Mouse (Mus musculus): ENCODE data around the gene Vav2.
A peak's percentile ranks its signal among the peaks of the same experiment; 100 is the strongest.

Vav2 gene

DNA sequence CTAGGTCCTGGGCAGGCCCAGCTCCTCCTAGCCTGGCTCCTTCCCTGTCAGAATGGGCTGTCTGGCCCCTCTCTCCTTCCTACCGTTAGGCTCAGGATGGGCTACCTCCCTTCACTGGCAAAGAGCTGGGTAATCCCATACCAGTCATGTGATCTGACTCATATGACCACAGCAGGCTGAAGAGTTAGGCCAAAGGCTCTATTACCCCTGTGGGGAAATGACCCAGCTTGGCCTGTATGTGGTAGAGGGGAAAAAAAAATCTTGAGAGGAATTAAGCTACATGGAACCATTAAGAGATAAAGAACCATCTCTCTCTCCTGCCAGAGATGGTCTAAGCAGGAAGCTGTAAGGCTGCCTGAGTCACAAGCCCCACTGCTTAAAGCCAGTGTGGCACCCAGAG is 108.6 kb downstream of the Vav2 start:
- no peak for DNase-seq (ENCODE audit: low spot score)

DNA sequence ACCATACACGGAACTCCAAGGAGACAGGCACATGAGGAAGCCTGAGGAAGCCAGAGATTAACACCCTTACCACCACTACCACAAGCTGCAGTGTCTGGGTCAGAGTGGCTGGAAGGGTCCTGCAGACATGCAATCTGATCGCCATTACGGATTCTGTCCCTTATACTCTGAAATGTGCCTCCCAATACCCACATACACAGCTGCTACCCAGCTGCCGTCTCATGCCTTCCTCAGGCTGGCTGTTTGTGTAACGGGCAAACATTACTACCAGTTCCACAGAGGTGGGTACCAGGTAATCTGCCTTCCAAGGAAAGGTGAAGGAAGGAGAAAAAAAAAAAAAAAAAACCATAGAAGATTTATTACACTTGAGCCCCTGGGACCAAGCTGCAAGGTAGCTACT is 110.7 kb downstream of the Vav2 start:
- no peak for DNase-seq (ENCODE audit: low spot score)

DNA sequence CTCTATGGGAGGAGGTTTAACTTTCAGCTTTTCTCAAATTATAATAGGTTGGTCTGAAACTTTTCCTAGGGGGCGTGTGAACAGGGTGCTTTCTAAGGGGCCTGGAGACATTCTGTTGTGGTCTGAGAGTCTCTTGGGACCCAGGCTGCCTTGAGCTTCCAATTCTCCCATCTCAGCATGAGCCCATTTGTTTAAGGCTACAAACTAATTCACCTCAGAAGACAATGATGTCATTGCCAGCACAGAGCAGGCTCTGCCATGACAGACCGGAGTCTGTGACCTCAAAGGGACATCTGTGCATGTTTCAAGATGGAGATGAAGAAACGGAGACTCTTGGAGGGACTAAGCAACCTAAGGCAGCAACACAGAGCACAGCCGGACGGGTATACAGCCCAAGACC is 112.6 kb downstream of the Vav2 start:
- DNase-seq (ENCODE audit: low spot score) = no peak

DNA sequence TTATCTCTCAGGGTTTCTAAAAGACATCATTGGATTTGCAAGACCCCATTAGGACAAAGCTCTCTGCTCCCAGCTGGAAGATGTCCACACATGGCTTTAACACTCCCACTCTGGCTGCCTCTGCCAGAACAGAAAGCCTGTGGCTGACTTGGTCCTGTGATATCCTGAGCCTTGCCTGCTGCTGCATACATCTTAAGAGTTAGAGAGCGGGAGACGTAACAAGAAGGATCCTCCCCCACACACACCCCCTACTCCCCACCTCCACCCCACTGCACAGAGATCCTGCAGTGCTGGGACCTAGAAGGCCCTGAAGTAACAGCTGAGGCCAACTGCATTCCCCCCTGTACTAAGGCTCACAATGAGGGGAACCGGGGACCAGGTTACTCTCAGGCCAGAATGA is 114.3 kb downstream of the Vav2 start:
- DNase-seq (ENCODE audit: low spot score) = no peak

DNA sequence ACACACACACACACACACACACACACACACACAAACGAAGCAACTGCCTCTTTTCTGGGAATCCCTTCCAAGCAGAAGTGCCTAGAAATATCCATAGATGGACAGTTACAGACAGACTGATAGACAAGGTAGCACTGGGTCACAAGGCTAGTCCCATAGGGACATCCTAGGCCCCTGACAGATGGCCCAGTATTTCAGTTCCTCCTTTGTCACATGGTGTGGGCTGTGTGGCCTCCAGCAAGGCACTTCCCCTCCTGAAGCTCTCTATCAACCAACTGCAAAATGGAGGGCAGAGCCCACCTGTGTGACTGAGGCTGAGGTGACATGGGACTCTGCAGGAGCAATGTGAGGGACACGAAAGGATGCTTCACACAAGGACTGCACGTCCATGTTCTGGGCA is 115.2 kb downstream of the Vav2 start:
- DNase-seq (ENCODE audit: low spot score) = no peak

DNA sequence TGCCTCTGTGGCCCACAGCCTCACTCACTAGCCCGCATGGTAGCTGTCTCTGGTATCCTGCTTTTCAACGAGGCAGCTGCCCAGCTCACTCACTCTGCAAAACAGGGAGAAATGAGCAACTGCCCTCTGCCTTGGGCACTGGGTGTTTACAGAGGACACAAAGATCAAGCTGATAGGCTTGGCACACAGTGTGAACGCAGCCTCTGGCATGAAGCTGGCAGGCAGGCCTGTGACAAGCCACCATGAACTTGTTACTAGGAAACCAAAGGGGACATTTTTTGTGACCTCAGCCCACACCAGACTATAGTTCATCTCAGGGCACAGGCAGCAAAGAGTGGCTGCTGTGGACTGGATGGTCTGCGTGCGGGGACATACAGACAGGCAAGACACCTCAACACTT is 115.9 kb downstream of the Vav2 start:
- DNase-seq (ENCODE audit: low spot score) = no peak

DNA sequence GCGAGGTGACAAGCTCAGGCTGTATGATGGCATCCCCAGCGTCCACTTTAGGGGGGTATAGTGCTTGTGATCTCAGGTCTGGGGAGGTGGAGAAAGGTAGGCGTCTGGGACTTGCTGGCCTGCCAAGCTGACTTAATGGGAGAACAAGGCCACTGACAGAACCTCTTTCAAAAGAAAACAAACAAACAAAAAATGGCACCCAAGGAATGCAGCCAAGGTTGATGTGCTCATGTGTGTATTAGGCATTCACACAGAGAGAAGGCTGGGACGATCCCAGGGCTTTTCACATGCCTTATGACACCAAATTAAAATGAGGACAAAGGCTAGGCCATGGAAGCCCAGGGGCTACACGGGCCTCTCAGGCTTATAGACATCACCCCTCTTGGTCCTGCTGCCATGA is 116.6 kb downstream of the Vav2 start:
- no peak for DNase-seq (ENCODE audit: low spot score)

DNA sequence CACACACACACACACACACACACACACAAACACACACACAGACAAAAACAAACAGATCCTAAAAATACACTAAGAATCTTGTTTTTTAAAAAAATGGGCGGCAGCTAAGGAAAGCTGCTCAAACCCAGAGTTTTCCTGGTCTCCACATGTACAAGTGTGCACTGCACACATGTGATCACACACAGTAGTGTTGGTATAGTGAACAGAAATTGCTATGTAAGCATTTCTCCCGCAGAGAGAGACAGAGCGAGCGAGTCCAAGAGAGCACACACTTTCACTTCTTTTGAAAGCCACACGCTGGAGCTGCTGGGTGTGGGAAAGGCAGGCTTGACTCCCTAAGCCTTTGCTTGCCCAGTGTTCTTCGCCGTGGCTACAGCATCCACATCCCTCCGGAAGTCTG is 120.2 kb downstream of the Vav2 start:
- DNase-seq (ENCODE audit: low spot score) = no peak

DNA sequence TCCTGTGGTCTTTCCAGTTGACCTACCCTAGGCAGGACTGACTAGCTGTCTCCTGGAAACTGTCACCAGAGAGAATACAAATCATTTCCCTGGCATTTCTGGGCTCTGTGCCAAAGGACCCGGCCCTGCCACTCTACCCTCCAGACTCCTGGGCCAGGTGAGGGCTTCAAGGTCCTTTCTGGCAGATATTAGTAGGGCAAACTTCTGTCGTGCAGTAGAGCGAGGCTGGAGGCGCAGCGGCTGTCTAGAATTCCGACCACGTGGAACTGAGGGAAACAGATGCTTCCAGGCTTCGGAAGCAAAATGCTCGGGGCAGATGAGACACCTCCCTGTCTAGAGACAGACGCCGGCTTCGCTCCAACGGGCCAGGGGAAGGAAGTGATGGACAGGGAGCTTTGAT is 122.1 kb downstream of the Vav2 start:
- DNase-seq (ENCODE audit: low spot score) = no peak

DNA sequence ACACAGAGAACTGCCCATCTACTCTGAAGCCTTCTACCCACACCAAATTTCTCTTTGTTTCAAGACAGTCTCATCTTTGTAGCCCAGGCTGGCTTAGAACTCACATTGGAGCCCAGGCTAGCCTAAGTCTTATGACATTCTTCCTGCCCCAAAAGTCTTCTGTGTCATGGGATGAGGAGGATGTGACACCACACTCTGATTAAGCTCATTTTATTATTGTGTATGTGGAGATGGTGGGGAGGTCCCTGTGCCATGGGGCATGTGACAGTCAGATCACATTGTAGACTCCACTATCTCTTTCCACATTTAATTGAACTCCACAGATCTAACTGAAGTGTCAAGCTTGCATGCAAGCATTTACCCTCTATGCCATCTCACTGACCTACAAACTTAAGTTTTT is 122.8 kb downstream of the Vav2 start:
- DNase-seq (ENCODE audit: low spot score) = no peak

DNA sequence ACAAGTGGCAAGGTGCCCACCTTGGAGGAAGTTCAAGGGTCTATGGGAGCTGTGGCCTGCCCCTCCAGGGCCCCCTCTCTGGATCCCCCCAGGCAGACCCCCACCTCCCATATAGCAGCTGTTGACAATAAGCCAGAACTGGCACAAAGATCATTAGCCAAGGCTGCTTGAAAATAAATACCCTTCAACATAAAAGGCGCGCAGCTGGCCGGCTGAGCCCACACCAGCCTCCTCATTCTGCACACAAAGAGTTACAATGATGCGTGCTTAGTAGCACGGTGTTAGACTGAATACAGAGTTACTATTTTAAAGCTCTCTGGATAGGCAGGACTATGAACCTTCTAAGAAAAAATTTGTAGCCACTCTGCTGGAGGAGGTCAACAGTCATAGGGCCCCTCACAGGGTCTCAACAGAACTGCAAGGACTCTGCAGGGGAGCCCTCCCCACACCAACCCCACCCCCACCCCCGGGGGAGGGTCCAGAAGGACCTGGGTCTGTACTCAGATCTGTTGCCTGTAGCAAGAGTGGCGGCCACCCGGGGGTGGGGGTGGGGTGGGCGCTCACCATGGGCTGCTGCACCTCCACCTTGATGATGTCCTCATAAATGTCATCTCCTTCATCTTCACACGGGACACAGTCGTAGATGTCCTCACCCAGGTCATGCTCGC is 125.3 kb downstream of the Vav2 start:
- DNase-seq (ENCODE audit: low spot score) = no peak

DNA sequence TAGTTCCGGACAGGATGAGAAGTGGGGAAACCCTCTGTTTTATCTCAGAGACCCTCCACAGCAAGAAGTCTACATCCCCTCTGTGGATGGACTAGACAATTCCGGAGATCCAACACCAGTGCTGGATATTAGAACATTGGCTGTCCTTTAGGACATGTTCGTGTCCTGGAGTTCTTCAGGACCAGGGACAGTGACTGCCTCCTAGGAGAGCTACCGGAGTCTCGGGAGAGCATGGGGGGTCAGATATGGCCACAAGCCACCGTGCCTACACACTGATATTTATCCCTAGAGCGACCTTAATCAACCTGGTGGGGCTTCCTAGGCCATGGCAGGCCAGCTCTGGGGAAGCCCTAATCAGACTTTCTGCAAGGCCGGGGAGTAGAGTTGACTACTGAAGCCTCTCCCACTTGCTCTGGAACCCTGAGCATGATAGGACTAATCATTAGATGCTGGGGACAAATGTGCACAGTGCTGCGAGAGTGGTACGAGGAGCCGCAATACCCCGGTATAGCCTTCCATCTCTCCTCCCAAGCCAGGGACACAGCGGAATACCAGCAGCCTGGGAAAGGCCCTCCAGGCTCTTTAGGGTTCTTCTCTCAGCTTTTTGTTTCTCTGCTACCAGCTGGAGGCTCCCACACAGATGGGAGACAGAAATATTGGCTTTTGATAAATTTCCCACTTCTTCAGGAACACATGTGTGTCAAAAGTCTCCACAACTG is 125.9 kb downstream of the Vav2 start:
- no peak for DNase-seq (ENCODE audit: low spot score)

DNA sequence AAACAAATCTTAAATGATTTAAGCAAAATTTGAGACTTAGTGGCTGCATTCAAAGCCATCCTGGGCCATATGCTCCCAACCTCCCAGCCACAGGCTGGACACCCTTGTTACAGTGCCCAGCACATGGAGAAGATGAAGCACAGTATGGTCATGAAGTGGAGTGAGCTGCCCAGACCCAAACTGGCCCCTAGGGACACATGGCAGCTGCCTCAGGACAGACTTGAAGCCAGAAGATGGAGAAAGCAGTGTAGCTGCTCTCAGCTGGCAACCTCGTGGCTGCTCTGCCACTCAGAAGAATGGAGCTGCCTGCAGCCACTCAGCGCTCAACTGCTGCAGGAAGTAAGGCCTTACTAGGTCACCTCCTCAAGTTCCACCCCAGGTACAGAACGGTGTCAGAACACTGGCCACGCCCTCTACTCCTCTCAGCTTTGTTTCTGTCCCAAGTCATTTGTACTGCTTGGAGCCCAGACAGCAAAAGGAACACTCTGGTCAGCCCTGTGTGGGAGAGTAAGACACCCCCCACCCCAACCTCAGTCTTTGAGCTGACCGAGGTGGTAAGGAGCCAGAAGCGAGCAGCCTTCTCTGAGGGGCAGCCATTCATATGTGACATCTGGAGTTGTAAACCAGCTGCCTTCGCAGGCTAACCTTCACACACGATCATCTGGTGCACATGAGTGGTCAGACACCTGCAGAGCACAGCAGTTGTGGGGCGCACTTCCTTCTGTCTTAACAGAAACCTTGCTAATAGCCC is 130.0 kb downstream of the Vav2 start:
- no peak for DNase-seq (ENCODE audit: low spot score)

DNA sequence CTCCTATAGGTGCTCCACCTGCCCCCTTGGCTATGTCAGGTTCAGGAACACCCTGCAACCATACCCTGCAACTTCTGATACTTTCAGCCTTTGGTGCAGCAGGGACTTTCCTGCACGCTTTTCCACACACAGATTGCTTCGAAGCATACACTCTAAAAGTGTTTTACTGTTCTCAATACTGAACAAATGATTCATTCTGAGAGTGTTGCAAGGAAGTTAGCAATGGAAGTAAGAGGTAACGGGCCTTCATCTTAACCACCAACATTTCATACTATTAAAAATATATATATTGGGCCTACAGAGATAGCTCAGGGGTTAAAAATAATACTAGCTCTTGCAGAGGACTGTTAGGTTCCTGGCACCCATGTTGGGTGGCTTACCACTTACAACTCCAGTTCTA is 132.1 kb downstream of the Vav2 start:
- no peak for DNase-seq (ENCODE audit: low spot score)

DNA sequence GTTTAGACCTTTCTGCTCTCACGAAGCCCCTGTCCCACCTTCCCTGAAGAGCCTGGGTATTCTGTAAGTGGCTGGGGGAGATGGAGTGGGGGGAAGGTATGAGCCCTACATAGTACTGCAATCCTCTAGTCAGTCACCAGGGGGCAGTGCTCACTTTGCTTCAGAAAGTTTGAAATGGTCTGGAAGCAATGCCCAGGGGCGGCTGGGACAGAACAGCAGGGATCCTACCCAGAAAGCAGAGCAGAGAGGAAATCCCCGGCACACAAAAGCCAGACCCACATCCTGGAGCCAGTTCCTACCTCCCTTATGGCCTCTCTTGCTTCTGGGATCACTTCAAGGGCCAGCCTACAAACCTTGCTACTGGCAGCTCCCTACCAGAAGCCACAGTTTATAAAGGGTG is 137.8 kb downstream of the Vav2 start:
- peak; percentile 71 for DNase-seq (ENCODE audit: low spot score)

DNA sequence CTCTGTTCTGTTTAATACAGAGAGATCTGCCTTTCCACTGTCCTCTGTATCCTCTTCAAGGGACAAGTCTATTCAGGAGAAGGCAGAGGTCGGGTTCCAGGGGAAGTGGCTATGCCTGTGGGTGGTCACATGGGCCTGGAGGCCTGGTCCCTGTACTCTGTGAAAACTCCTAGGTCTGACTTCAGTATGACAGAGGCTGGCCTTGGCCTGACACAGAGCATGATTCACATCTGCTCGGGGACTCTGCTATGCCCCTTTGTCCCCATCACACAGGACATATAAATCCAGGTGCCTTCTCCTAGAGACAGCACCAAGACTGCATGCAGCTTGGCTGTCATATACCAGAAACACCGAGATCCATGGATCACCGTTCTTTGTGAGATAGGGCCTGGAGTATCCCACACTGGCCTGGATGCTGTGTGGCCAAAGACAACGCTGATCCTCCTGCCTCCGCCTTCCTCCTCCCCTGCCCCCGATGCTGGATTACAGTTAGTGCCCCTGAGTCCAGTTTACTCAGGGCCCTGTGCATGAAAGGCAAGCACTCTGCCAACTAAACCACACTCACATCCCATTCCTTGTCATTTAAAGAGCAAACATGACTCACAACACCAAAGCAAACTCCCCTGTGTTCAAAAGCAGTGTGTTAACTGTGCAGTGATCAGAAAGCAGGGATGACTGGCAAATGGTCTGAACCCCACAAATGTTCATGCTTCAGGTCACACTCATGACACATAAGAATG is 139.7 kb downstream of the Vav2 start:
- DNase-seq (ENCODE audit: low spot score) = no peak

DNA sequence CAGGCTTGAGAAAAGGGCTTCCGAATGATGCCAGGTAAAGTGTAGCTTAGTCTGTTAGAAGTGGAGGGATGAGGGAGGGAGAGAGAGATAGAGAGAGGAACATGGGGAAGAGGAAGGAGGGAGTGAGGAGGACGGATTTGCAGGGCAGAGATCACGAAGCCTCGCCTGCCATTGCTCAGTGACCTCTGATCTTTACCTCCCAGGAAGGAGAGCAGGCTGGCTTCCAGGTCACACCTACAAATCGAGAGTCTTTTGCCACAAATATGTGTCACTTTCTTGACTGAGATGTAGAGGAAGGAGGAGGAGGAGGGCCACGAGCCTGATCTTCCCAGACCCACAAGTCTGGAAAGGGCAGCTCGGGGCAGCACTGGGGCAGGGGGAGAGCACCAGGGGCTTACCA is 142.4 kb downstream of the Vav2 start:
- DNase-seq (ENCODE audit: low spot score) = no peak

DNA sequence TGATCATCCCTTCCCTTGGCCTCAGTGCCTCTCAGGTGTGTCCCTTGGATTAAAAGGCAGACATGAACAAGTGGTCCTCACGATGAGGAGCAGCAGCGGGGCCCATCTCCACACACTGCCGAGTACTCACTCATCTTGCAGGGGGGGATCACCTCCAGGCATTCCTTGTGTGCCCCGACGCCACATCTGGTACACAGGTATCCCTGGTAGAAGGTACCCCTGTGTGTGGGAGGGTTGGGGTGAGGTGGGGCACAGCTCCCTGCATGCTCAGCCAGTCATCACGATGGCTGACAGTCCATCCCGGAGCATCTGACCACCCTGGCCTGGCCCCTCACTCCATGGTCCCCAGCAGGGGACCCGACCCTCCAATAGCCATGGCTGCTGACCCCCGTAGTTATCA is 145.1 kb downstream of the Vav2 start:
- DNase-seq (ENCODE audit: low spot score) = no peak

DNA sequence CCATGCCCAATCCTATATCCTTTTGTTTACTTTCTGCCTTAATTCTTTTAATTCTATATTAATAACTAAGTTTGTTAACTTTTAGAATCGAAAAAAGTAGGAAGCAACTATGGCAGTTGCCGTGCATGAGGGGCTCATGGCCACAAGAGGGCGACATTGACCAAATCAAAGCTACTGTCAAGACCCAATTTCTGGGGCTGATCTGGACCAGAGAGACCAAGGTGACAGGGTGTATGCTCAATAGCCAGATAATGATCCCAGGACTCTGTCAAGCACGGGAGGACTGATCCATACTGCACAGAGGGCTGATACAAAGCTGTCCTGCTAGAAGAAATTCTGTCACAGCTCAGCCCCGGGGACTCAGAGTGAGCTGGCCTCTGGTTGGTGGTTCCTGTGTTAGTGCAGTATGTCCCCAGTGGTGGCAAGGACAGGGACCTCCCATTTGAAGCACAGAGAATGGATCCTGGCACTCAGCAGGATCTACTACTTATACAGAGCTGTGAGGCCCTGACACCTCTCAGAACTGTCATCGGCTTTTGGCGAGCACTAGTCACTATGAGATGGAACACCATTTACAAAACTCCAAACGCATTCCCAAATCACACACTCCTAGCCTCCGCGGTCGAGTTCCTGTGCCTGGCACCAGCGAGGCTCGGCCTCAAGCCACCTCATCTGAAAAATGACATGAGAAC is 145.8 kb downstream of the Vav2 start:
- DNase-seq (ENCODE audit: low spot score) = peak; percentile 45

DNA sequence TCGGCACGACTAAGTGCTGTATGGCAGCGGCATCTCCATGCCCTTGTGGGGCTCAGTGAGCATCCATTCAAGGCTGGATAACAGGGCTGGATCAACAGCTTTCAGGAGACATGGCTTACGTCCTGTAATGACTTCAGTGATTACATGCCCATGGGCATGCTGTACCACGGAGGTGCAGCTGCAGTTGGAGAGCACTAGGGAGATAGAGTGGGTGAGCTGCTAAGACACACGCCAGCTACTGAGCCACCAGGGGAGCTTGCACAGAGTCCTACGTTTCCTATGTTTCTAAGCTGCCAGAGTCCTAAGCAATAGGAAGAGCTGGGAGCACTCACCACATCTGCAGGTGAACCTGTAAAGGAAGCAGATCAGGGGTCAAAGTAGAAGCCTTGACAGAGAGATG is 148.0 kb downstream of the Vav2 start:
- DNase-seq (ENCODE audit: low spot score) = no peak

DNA sequence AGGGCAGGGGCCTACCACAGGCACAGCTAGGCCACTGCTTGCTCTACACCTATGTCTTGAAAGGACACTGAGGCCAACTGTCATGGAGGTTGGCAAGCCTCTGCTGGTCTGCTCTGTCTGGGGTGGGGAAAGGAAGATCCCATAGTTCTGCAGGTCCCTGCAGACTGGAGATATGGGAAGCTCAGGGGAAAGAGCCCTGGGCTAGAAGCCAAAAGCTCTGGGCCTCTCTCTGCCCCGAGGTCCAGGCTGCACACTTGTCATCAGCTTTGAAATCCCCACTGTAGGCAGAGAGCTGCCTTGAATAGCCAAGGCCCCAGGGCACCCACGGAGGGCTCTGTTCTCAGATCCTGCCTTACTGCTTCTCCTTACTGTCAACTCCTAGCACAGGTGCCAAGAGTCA is 158.5 kb downstream of the Vav2 start:
- no peak for DNase-seq (ENCODE audit: low spot score)

DNA sequence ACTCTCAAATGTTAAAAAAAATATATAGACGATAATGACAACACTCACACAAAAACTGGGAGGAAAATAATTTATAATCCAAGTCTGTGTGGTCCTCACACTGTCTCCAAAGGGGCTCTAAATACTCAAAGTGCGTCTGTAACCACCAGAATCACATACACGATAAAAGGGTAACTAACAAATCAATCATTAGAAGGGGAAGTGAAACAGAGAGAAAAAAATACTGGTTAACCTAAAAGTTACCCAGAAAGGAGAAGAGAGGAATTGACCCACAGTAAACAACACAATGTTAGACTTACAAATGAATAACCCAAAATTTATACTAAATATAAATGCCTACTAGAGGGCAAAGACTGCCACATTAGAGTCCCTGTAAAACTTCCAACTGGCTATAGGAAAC is 161.0 kb downstream of the Vav2 start:
- DNase-seq (ENCODE audit: low spot score) = no peak
